Mouse (Mus musculus): ENCODE results near the gene Hunk. TPM values are rescaled to one million over a fixed set of nuclear protein-coding genes. Genes with fewer than 3 reads are reported as not detected.

Hunk gene
- total and polyA plus RNA-seq, 2 experiments, result 0.50 to 0.74 TPM

GRCm38 (mm10) chr16:90379897-90380296 lies 5.9 kb upstream of the Hunk start:
- H3K4me1 ChIP-seq (ENCODE audit: control insufficient read depth, insufficient read depth, low read length), result peaks cover 10% of the 10 kb centered on the region
- TF ChIP-seq CTCF (IDR thresholded peaks at IDR 0.05; ENCODE audit: low read depth, low read length), result peak; percentile 91
- no peak for TF ChIP-seq POLR2A (IDR thresholded peaks at IDR 0.05; ENCODE audit: extremely low read depth, insufficient read depth, low read length)
- H3K36me3 ChIP-seq (ENCODE audit: control insufficient read depth, insufficient read depth, low read length), result no peaks in the 10 kb centered on the region
- no peak overlapping the region for H3K9ac ChIP-seq (ENCODE audit: low read depth, low read length)
- H3K79me2 ChIP-seq (ENCODE audit: control insufficient read depth, insufficient read depth, low read length), result no peaks in the 10 kb centered on the region
- WGBS, result 15% methylated on average over 11 of the region's 11 CpGs
- H3K27me3 ChIP-seq (ENCODE audit: control insufficient read depth, insufficient read depth, low read length), result no peaks in the 10 kb centered on the region
- peak; percentile 38 for DNase-seq (ENCODE audit: extremely low read depth, low read depth, low spot score)
- no peak overlapping the region for H3K27ac ChIP-seq (replicated peaks; ENCODE audit: insufficient read depth, low read depth, low read length)
- H3K4me3 ChIP-seq (ENCODE audit: insufficient read depth, low read depth, low read length), result no peak overlapping the region

GRCm38 (mm10) chr16:90381633-90382032 lies 4.2 kb upstream of the Hunk start:
- no peaks in the 10 kb centered on the region for H3K27me3 ChIP-seq (ENCODE audit: control insufficient read depth, insufficient read depth, low read length)
- TF ChIP-seq CTCF (IDR thresholded peaks at IDR 0.05; ENCODE audit: low read depth, low read length) (peak; percentile 58), POLR2A (IDR thresholded peaks at IDR 0.05; ENCODE audit: extremely low read depth, insufficient read depth, low read length) (no peak)
- 96% methylated on average over 3 of the region's 3 CpGs for WGBS

DNA sequence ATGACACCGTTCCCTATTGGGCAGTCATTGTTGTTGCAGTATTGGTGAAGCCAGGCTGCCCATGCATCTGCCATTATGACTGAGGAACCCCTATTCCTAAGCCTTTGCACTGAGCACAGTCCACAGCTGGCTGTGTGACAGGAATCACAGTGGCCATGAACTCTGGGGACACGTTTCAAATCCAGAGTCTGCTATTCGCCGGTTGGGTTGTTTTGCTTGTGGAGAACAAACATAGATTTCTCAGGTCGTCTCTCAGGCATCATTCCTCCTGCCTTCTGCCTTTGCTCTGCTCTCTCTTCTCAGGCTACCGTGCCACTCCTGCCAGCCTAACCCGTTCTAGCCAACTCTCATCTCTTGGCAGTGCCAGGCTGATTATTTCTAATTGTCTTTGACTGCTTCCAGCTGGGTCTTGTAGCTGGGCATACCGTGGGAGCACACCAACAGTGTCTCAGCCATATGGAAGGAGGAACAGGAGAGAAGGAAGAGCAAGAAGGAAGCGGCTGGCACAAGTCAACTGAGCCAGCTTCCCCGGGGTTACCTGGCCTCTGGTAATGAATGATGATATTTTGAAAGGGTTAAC lies 3.0 kb upstream of the Hunk start:
- Histone ChIP-seq H3K9ac (ENCODE audit: low read depth, low read length) (no peak overlapping the region), H3K79me2 (ENCODE audit: control insufficient read depth, insufficient read depth, low read length) (no peaks in the 10 kb centered on the region), H3K27ac (replicated peaks; ENCODE audit: insufficient read depth, low read depth, low read length) (no peak overlapping the region), H3K4me3 (ENCODE audit: insufficient read depth, low read depth, low read length) (no peak overlapping the region), H3K4me1 (ENCODE audit: control insufficient read depth, insufficient read depth, low read length) (peaks cover 13% of the 10 kb centered on the region), H3K27me3 (ENCODE audit: control insufficient read depth, insufficient read depth, low read length) (no peaks in the 10 kb centered on the region), H3K36me3 (ENCODE audit: control insufficient read depth, insufficient read depth, low read length) (no peaks in the 10 kb centered on the region)
- TF ChIP-seq CTCF (IDR thresholded peaks at IDR 0.05; ENCODE audit: low read depth, low read length), result no peak
- no peak for TF ChIP-seq POLR2A (IDR thresholded peaks at IDR 0.05; ENCODE audit: extremely low read depth, insufficient read depth, low read length)
- 33% methylated on average over 10 of the region's 10 CpGs for WGBS
- peak; percentile 74 for DNase-seq (ENCODE audit: extremely low read depth, low read depth, low spot score)

More at GRCm38 (mm10) chr16:90381633-90382032, 4.2 kb upstream of the Hunk start:
- DNase-seq (ENCODE audit: extremely low read depth, low read depth, low spot score), result no peak
- no peaks in the 10 kb centered on the region for H3K36me3 ChIP-seq (ENCODE audit: control insufficient read depth, insufficient read depth, low read length)
- H3K9ac ChIP-seq (ENCODE audit: low read depth, low read length), result no peak overlapping the region
- no peaks in the 10 kb centered on the region for H3K79me2 ChIP-seq (ENCODE audit: control insufficient read depth, insufficient read depth, low read length)
- H3K4me3 ChIP-seq (ENCODE audit: insufficient read depth, low read depth, low read length), result no peak overlapping the region
- H3K4me1 ChIP-seq (ENCODE audit: control insufficient read depth, insufficient read depth, low read length), result peaks cover 13% of the 10 kb centered on the region
- H3K27ac ChIP-seq (replicated peaks; ENCODE audit: insufficient read depth, low read depth, low read length), result no peak overlapping the region

GRCm38 (mm10) chr16:90384058-90384457 lies 1.8 kb upstream of the Hunk start:
- no peaks in the 10 kb centered on the region for H3K36me3 ChIP-seq (ENCODE audit: control insufficient read depth, insufficient read depth, low read length)
- no peaks in the 10 kb centered on the region for H3K79me2 ChIP-seq (ENCODE audit: control insufficient read depth, insufficient read depth, low read length)
- H3K4me1 ChIP-seq (ENCODE audit: control insufficient read depth, insufficient read depth, low read length), result peaks cover 13% of the 10 kb centered on the region
- TF ChIP-seq CTCF (IDR thresholded peaks at IDR 0.05; ENCODE audit: low read depth, low read length) (no peak), POLR2A (IDR thresholded peaks at IDR 0.05; ENCODE audit: extremely low read depth, insufficient read depth, low read length) (no peak)
- H3K4me3 ChIP-seq (ENCODE audit: insufficient read depth, low read depth, low read length), result no peak overlapping the region
- WGBS, result 29% methylated on average over 3 of the region's 3 CpGs
- DNase-seq (ENCODE audit: extremely low read depth, low read depth, low spot score), result peak; percentile 45
- H3K9ac ChIP-seq (ENCODE audit: low read depth, low read length), result no peak overlapping the region
- H3K27ac ChIP-seq (replicated peaks; ENCODE audit: insufficient read depth, low read depth, low read length), result no peak overlapping the region
- H3K27me3 ChIP-seq (ENCODE audit: control insufficient read depth, insufficient read depth, low read length), result no peaks in the 10 kb centered on the region

DNA sequence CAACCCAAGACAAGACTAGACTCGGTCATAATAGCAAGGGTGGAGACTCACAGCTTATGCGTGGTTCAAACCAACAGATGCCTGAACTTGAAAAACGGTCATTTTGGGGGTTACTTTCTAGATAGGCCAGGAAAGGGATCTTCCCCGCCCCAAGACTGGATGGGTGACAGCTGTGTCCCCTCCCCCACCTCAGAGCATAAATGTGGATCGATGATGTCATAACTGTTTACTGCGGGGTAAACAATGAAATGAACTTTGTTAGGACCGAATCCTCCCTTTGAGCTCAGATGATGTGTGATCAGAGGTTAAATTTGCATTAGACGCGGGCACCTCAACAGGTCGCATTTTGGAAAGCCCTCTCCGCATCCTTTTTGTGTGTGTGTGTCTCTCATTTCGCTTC lies 967 bp upstream of the Hunk start:
- H3K4me1 ChIP-seq (ENCODE audit: control insufficient read depth, insufficient read depth, low read length), result peaks cover 13% of the 10 kb centered on the region
- no peaks in the 10 kb centered on the region for H3K27me3 ChIP-seq (ENCODE audit: control insufficient read depth, insufficient read depth, low read length)
- H3K4me3 ChIP-seq (ENCODE audit: insufficient read depth, low read depth, low read length), result peak overlapping the region; percentile 78; the same call in 1 of the 2 replicates
- no peaks in the 10 kb centered on the region for H3K79me2 ChIP-seq (ENCODE audit: control insufficient read depth, insufficient read depth, low read length)
- peak; percentile 62 for DNase-seq (ENCODE audit: extremely low read depth, low read depth, low spot score)
- TF ChIP-seq POLR2A (IDR thresholded peaks at IDR 0.05; ENCODE audit: extremely low read depth, insufficient read depth, low read length), result no peak
- TF ChIP-seq CTCF (IDR thresholded peaks at IDR 0.05; ENCODE audit: low read depth, low read length), result no peak
- H3K9ac ChIP-seq (ENCODE audit: low read depth, low read length), result no peak overlapping the region
- no peak overlapping the region for H3K27ac ChIP-seq (replicated peaks; ENCODE audit: insufficient read depth, low read depth, low read length)
- no peaks in the 10 kb centered on the region for H3K36me3 ChIP-seq (ENCODE audit: control insufficient read depth, insufficient read depth, low read length)
- WGBS, result 6% methylated on average over 12 of the region's 12 CpGs

DNA sequence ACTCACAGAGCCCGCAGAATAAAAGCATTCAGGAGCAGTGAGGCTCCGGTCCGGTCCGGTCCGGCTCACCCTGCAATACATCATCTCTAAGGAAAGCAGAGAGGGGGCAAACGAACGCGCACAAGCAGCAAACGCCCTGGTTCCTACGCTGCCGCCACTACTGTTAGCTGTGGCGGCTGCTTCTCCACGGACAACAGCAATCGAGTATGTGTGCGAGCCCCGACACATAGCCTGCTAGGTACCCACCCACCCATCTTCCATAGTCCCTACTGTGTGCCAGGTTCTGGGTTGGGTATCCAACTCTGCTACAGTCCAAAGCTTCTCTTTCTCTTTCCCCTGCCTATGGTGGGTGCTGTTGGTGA lies 506 bp upstream of the Hunk start:
- under 1% methylated on average over 16 of the region's 16 CpGs for WGBS
- H3K36me3 ChIP-seq (ENCODE audit: control insufficient read depth, insufficient read depth, low read length), result no peaks in the 10 kb centered on the region
- H3K4me1 ChIP-seq (ENCODE audit: control insufficient read depth, insufficient read depth, low read length), result peaks cover 10% of the 10 kb centered on the region
- no peaks in the 10 kb centered on the region for H3K27me3 ChIP-seq (ENCODE audit: control insufficient read depth, insufficient read depth, low read length)
- peak; percentile 19 for DNase-seq (ENCODE audit: extremely low read depth, low read depth, low spot score)
- H3K4me3 ChIP-seq (ENCODE audit: insufficient read depth, low read depth, low read length), result peak overlapping the region; percentile 78
- H3K79me2 ChIP-seq (ENCODE audit: control insufficient read depth, insufficient read depth, low read length), result no peaks in the 10 kb centered on the region
- H3K9ac ChIP-seq (ENCODE audit: low read depth, low read length), result peak overlapping the region; percentile 78
- no peak for TF ChIP-seq POLR2A (IDR thresholded peaks at IDR 0.05; ENCODE audit: extremely low read depth, insufficient read depth, low read length)
- no peak for TF ChIP-seq CTCF (IDR thresholded peaks at IDR 0.05; ENCODE audit: low read depth, low read length)
- peak overlapping the region; percentile 15; the same call in 1 of the 2 replicates for H3K27ac ChIP-seq (replicated peaks; ENCODE audit: insufficient read depth, low read depth, low read length)

Data from liver, adult 2 months (tissue).